Mouse (Mus musculus): Measurements from ENCODE around the gene Immp2l.

Gene Immp2l

GRCm38 (mm10) chr12:41991408-41991807 lies 967.5 kb downstream of the Immp2l start:
- no peak for DNase-seq (ENCODE audit: low read depth, low spot score)

Measured in CD4-positive helper T cell, adult 2 months (primary cell).